Mouse (Mus musculus) testis, postnatal 10 days (tissue): Measurements from ENCODE around the gene Cfap52.
A peak's percentile ranks its signal among the peaks of the same experiment; 100 is the strongest.

Experiments used
- DNase-seq: peaks from one replicate; pipeline ENCODE4 v3.0.0; 2021; ENCODE audit warnings: low spot score

Gene Cfap52

DNA sequence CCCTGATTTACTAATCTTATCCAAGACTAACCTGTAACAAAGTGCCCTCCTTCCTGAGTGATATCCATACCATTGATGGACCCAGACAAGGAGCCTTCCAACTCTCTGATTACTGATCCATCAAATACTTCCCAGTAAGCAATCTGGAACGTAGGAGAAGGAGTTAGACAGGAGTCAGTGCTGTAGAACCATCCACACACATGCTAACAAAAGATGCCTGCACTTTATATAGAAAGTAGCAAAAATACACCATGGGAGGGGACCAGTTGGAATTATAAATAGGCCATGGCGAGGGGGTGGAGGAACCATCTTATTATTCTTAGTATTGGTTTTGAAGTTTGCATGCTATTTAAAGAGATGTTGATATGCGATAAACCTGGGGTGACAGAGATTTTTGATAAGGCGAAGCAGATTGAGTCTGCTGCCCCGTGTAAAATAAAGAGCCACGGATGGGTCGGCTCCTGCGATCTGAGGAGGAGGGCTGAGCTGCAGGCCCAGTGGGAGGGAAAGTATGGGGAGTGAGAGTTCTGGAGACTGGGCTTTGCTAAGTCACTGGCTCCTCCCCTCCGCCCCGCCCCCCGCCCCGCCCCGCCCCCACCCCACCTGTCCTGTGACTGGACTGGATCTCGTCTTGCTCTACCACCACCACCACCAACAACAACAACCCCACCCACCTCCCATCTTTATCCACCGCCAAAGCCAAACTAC lies 38.9 kb downstream of the Cfap52 start:
- no peak for DNase-seq

DNA sequence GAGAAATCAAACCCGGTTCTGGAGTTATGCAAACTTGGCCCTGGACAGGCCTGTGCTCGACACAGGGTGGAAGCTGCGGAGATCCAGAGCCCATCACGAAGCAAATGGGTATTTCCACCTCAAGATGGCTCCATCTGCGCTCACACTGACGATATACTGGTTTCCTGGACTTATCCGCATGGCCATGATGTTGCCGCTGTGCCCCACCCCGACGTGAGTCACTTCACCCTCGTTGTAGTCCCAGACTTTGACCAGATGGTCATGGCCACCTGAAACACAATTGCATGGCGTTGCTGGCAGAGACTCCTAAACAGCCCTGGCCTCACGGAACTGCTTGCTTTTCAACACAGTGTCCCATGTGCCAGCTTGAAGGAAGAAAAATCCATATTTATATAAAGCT lies 40.5 kb downstream of the Cfap52 start:
- DNase-seq = no peak

DNA sequence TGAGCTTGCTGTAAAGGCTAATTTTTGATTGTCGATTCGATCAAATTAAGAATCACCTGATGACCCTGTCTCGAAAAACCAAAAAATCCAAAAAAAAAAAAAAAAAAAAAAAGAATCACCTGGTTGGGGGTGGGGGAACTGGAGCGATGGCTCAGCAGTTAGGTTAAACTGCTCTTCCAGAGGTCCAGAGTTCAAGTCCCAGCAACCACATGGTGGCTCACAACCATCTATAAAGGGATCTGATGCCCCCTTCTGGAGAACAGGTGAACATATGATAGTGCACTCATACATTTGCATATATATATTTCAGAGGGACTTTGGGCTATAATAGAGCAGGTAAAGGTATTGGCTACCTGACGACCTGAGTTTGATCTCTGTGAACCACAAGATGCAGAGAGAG lies 41.7 kb downstream of the Cfap52 start:
- DNase-seq = no peak

DNA sequence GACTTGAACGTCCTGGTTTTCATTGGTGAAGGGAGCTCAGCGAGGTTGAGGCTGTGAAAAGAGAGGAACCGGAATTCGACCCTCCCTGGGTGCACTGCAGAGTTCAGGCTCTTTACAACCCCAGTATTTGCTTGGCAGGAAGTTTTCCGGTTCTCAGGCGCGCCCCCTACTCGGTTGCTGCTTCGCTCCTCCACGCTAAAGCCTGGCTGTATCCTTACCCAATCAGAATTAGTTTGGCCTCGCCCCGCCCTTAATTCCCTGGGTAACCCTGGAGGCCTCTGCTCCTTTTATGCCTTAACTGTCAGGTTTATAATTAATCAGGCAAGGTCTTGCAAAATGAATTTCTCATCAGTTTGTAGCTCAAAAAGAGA lies 42.7 kb downstream of the Cfap52 start:
- peak; percentile 71 for DNase-seq

DNA sequence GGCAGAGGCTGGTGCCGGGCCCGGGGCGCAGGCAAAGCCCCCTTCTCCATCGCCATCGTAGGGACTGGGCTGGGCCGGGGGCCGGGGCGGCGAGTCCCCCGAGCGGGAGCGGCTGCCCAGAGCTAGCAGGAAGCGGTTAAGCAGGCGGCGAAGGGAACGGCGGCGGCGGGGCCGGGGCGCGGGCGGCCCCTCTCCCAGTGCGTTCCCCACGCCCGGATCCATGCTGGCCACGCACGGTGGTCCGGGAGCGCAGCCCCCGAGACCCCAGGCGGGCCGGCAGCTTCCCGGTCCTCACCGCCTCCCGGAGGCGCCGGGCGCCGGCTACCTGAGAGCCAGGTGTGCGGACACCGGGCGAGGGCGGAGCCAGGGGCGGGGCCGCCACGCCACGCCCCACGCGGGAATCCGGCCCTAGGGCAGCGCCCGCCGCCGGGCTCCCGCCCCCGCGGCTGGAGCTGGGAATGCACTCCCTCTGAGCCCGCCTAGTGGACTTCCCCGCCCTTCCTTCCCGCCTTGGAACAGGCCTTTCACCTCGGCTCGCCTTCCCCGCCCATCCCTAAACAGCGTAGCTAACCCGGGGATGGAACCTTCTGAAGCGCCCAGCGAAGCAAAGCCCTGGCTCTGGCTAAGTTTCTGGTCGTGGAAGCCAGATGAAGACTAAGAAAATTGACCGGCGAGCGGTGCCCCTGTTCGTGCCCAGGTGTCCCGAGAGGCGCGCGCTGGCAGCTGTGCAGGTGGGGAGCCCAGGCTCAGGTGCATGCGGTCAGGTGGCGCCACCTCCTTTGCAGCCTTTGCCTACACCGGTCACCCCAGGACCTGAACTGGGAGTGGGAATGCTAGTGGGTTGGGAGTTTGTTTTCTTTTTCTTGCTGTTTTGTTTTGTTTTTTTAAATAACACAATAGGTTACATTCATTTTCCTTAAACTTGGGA lies 43.4 kb downstream of the Cfap52 start, which contains the start of gene Usp43:
Gene Usp43 (minus strand): TSS at position 327 of the 928 bp plus-strand sequence.
- DNase-seq = peak; percentile 75

DNA sequence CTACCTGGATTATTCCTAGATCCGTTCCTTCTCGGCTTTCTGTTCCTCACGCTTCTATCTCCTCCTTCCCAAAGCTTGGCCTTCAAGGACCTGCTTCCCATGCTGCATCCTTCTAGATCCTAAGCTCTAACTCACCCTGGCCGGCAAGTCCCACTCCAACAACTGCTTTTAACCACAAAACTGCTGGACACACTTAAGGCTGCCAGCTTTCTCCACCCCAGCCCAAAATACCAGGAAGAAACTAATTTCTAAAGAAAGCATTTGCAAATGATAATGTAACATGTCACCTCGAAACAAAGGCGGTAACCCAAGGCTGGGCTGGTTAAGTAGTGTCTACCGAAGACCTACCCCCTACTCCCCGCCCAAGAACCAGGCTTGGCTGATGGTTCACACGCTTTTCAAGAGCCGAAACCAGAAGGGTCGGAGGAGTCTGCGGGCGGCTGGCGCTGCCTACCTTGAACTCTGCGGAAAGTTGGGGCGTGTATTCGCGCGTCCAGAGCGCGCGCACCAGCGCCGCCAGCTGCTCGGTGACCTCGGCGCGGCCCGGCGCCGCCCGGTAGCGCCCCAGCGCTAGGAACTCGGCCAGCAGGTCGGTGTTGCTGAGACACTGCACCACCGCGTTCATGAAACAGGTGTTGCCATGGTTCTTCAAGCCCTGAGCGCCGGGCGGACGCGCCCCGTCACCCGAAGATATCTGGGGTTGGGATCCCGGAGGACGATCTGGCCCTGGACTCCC lies 44.2 kb downstream of the Cfap52 start:
- peak; percentile 62 for DNase-seq

- DNase-seq = no peak
Observed at GRCm38 (mm10) chr11:67920226-67920960, 45.1 kb downstream of the Cfap52 start.

DNA sequence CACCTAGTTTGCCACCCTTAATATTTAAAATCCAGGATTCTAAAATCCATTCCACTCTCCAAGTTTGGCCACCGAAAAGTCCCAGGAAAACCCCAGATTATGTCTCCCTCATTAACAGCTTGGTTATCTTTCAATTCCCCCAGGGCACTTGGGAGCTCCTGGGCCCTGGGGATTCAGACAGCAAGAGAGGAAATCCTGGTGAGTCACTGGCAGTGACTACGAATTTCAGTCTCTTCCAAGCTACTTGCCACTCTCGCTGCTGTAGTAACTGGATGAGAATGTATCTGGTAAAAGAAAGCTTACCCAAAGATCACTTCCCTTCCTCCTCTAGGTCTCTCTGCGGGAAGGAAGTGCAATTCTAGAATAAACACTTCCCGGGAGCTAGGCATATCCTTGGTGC lies 45.9 kb downstream of the Cfap52 start:
- no peak for DNase-seq

- DNase-seq = no peak
Observed at GRCm38 (mm10) chr11:67917126-67917525, 48.3 kb downstream of the Cfap52 start.

GRCm38 (mm10) chr11:67911074-67911473 lies 54.4 kb downstream of the Cfap52 start:
- no peak for DNase-seq

GRCm38 (mm10) chr11:67903756-67904155 lies 61.7 kb downstream of the Cfap52 start:
- no peak for DNase-seq

- DNase-seq = peak; percentile 79
Observed at GRCm38 (mm10) chr11:67897064-67897560, 68.3 kb downstream of the Cfap52 start.

DNA sequence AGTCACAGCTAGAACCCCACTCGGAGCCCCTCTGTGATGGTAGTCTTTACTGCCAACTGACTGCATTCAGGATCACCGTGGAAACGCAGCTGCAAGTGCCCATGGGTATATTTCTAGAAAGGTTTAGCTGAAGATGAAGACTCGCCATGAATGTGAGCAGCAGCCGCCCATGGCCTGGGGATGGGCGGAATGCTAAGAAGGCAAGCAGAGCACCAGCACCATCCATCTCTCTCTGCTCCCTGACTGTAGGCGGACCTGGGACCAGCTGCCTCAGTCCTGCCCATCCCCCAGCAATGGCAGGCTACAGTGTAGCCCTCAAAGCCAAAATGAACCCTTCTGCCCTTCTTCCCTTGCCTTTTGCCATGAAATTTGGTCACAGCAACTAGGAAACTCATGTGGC lies 69.8 kb downstream of the Cfap52 start:
- no peak for DNase-seq

DNA sequence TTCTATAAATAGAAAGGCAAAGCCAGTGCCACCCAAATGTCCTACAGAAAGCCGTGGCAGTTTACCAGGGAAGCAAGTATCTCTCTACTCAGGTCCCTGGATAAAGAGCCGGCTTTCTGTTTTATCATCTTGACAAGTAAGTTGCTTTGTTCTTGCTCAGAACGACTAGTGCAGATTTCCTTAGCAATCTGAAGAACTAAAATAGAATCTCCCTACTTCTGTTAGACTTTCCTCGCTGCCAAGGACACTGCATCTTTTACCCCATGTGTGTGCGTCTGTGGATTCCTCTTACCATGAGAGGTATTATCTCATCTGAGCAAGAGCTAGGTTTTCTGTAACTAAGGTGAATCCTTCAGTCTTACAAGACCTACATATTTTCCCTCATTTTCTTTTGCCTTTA lies 76.9 kb downstream of the Cfap52 start:
- DNase-seq = no peak

GRCm38 (mm10) chr11:67885921-67886320 lies 79.5 kb downstream of the Cfap52 start:
- DNase-seq = no peak
